Mouse (Mus musculus) neural tube, embryonic 13.5 days (tissue): ENCODE data around the gene Slc13a3. TPM values are rescaled to one million over a fixed set of nuclear protein-coding genes. Genes with fewer than 3 reads are reported as not detected.

Experiments used
- ATAC-seq: fragments of 200-750 bp; cut with Nextera tagmentation; 2 replicates; pipeline ENCODE4 v1.8.0; 2017; ENCODE audit warnings: low read depth, mild to moderate bottlenecking, moderate TSS enrichment, moderate library complexity
- H3K27ac ChIP-seq: fragments of 300-500 bp; sonication (generic); replicated peaks from 2 replicates; pipeline ENCODE4 v1.5.1; 2015; ENCODE audit warnings: moderate library complexity, mild to moderate bottlenecking, inconsistent platforms
- H3K27me3 ChIP-seq: fragments of 300-500 bp; sonication (generic); 2 replicates; pipeline ENCODE4 v1.6.1; 2015; ENCODE audit warnings: mild to moderate bottlenecking, inconsistent platforms
- H3K36me3 ChIP-seq: fragments of 300-500 bp; sonication (generic); 2 replicates; pipeline ENCODE4 v1.6.1; 2015; ENCODE audit warnings: mild to moderate bottlenecking, inconsistent platforms
- H3K4me1 ChIP-seq: fragments of 300-500 bp; sonication (generic); replicated peaks from 2 replicates; pipeline ENCODE4 v1.6.1; 2015; ENCODE audit warnings: inconsistent platforms
- H3K4me2 ChIP-seq: fragments of 300-500 bp; sonication (generic); 2 replicates; pipeline ENCODE4 v1.6.1; 2015; ENCODE audit warnings: inconsistent platforms, mild to moderate bottlenecking, moderate library complexity
- H3K4me3 ChIP-seq: fragments of 300-500 bp; sonication (generic); 2 replicates; pipeline ENCODE4 v1.5.1; 2015; ENCODE audit warnings: mild to moderate bottlenecking, inconsistent platforms
- H3K9ac ChIP-seq: fragments of 300-500 bp; sonication (generic); 2 replicates; pipeline ENCODE4 v1.6.1; 2015; ENCODE audit warnings: moderate library complexity, mild to moderate bottlenecking, inconsistent platforms
- H3K9me3 ChIP-seq: fragments of 300-500 bp; sonication (generic); 2 replicates; pipeline ENCODE4 v1.6.1; 2016; ENCODE audit warnings: inconsistent platforms
- WGBS: fragments of 180-500 bp; shearing (Covaris S2); methylation state at CpG from one replicate; pipeline ENCODE4 v1.1.7; 2015; 5-methylcytosine and 5-hydroxymethylcytosine counted together
- polyA plus RNA-seq: library from polyadenylated mRNA; unstranded; fragments of >200 nt; fragmentation: Nextera tagmentation; extraction: Ambion mirVana; gene quantifications from 2 replicates; pipeline ENCODE4 v1.2.1, GENCODE M21; 2015

The Slc13a3 gene
- polyA plus RNA-seq, 1 experiment from 2014 or later: 1.0 TPM

DNA sequence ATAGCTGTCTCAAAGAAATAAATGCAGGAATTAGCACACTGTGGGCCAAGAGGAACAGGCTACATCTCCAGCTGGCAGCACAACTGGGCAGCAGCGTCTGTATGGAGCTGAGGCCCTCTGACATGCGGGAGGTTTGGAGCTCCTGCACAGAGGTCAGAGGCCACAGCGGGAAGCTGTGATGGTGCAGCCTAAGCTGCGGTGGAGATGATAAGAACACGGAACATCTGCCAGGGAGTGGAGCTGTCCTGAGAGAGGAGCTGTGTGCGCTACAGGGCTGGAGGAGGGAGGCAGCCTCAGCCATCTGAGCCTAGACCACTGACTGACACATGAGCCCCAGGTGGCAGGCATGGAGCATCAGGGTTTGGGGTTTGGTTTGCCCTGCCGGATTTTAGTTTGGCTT is 44.3 kb downstream of the Slc13a3 start:
- Histone ChIP-seq H3K36me3 (no peaks in the 10 kb centered on the region), H3K4me1 (no peaks in the 10 kb centered on the region), H3K9ac (no peak overlapping the region), H3K4me3 (no peak overlapping the region), H3K9me3 (no peaks in the 10 kb centered on the region), H3K27ac (no peak overlapping the region; the same call in 1 of the 2 replicates), H3K4me2 (no peak overlapping the region), H3K27me3 (no peaks in the 10 kb centered on the region)
- ATAC-seq: no peak
- 64% methylated on average over 7 of the region's 7 CpGs for WGBS

DNA sequence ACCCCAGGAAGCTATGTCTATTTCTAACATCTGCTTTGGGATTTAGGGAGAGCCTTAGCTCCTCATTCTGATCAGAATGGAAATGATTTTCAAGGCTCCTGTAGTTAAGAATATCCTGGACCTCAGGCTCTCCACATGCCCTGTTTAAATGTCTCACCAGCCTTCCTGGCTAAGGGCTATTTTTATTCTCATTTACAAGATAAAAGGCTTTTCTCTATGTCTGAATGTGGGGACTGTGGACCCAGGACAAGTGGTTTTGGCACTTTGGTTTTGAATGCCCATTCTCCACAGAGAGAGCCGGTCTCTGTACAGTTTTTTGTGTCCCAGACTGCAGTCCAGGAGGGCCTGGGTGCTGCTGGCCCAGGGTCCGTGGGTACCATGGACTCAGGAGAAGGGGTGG is 52.8 kb downstream of the Slc13a3 start:
- ATAC-seq: no peak
- Histone ChIP-seq H3K4me2 (no peak overlapping the region), H3K36me3 (no peaks in the 10 kb centered on the region), H3K9me3 (no peaks in the 10 kb centered on the region), H3K27me3 (no peaks in the 10 kb centered on the region), H3K4me1 (peaks cover 39% of the 10 kb centered on the region), H3K27ac (peak overlapping the region; percentile 46), H3K4me3 (no peak overlapping the region), H3K9ac (no peak overlapping the region)
- WGBS: 48% methylated on average over 2 of the region's 2 CpGs

DNA sequence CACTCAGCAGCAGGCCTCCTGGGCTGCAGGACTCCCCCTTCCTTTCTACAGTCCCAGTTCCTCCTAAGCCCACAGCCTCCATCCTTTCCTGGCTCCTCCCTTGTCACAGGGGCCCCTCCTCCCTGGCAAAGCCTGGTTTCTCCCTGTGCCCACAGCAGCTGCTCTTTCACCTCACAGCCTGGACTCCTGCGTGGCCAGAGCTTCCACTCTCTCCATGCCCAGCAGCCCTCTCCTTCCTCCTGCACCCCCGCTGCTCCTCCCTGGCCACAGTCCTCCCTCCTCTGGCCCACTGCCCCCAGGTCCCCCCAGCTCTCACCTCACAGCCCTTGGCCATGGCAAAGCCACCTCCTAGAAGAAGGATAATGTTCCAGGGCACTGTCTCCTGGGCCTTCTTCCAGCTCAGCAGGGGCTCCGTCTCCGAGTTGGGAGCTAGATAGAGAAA is 53.3 kb downstream of the Slc13a3 start:
- no peaks in the 10 kb centered on the region for H3K27me3 ChIP-seq
- H3K4me1 ChIP-seq: peaks cover 40% of the 10 kb centered on the region
- no peak overlapping the region for H3K4me3 ChIP-seq
- H3K9me3 ChIP-seq: no peaks in the 10 kb centered on the region
- H3K9ac ChIP-seq: 0 out of 2 replicates have a peak overlapping the region, but pooled peaks have one; percentile 3
- no peak for ATAC-seq
- WGBS: 66% methylated on average over 4 of the region's 4 CpGs
- H3K27ac ChIP-seq: peak overlapping the region; percentile 46
- H3K4me2 ChIP-seq: no peak overlapping the region
- no peaks in the 10 kb centered on the region for H3K36me3 ChIP-seq

DNA sequence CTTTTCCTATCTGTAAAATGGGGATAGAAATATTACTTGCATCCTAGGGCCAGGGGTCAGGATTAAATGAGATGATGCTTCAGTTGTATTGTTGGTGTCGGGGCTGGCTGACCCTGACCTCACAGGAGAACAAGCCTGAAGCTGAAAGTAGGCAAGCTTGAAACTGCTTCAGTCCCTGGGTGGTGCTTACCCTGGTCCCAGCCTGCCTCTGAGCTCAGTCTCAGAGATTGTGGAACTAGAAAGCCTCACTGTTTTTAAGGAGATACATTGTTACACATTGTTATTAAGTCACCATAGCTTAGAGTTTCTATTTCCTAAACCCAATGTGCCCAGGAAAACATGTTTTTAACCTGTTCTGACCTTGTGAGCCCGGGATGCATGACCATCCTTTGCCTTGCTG is 54.5 kb downstream of the Slc13a3 start:
- H3K27me3 ChIP-seq: no peaks in the 10 kb centered on the region
- no peak overlapping the region for H3K27ac ChIP-seq
- no peak overlapping the region for H3K4me2 ChIP-seq
- H3K4me1 ChIP-seq: peaks cover 50% of the 10 kb centered on the region
- no peak overlapping the region for H3K9ac ChIP-seq
- no peaks in the 10 kb centered on the region for H3K36me3 ChIP-seq
- no peaks in the 10 kb centered on the region for H3K9me3 ChIP-seq
- H3K4me3 ChIP-seq: no peak overlapping the region
- 90% methylated on average over 2 of the region's 2 CpGs for WGBS
- ATAC-seq: no peak

DNA sequence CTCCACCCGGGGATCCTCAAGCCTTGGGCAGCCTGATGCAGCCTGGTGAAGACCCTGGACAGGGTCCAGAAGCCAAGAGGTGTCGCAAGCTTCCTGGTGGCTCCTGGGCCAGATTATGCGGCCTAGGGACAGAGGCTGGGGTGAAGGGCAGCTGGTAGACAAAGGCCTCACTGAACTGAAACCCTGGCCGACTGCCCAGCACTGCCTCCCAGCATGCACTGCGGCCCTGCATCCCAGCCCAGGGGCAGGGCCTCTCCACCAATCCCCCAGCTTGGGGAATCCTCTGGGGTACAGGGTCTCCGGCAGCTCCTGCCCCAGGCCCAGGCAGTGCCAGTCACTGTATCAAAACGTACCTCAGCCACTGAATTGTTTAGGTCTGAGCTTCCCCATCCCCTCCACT is 55.7 kb downstream of the Slc13a3 start:
- Histone ChIP-seq H3K9me3 (no peaks in the 10 kb centered on the region), H3K27ac (peak overlapping the region; percentile 67), H3K4me1 (peaks cover 50% of the 10 kb centered on the region), H3K4me3 (no peak overlapping the region), H3K4me2 (no peak overlapping the region), H3K27me3 (no peaks in the 10 kb centered on the region), H3K9ac (no peak overlapping the region), H3K36me3 (no peaks in the 10 kb centered on the region)
- ATAC-seq: peak; percentile 64; the same call in 1 of the 2 replicates
- 43% methylated on average over 7 of the region's 7 CpGs for WGBS

DNA sequence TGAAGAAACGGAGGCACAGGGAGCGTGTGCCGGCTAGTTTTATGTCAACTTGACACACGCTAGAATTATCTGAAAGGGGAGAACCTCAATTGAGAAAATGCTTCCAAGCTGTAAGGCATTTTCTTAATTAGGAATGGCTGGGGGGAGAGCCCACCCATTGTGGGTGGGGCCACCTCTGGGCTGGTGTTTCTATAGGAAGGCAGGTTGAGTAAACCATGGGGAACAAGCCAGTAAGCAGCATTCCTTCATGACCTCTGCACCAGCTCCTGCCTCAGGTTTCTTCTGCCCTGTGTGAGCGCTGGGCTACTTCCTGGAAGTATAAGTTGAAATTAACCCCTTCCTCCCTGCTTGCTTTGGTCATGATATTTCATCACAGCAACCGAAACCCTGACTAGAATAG is 57.2 kb downstream of the Slc13a3 start:
- no peaks in the 10 kb centered on the region for H3K27me3 ChIP-seq
- 73% methylated on average over 6 of the region's 6 CpGs for WGBS
- H3K9me3 ChIP-seq: no peaks in the 10 kb centered on the region
- ATAC-seq: no peak
- H3K27ac ChIP-seq: no peak overlapping the region
- H3K9ac ChIP-seq: no peak overlapping the region
- no peak overlapping the region for H3K4me2 ChIP-seq
- no peaks in the 10 kb centered on the region for H3K36me3 ChIP-seq
- peaks cover 50% of the 10 kb centered on the region for H3K4me1 ChIP-seq
- H3K4me3 ChIP-seq: no peak overlapping the region

DNA sequence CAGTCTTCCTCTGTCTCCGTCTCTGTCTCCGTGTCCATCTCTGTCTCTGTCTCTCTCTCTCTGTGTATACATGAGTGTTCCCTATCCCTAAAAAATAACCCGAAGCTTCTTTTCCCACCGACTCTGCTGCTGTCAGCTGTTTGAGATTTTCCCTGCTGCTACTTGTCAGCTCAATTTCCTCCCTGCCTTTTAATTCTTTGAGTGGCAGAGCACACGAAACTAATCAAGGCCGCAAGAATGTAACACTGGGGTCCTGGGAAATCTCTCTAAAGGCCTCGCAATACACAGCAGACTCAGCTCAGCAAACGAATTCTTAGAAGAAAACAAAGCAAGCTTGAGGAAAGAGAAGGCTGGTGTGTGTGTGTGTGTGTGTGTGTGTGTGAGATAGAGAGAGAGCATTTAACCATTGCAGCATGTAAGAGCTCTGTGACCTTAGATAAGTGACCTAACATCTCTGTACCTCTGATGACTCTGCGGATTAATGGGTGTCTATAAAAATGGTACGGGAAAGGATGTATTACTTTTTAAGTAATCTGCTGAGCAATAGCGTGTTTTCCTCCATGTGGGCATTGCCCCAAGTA is 57.8 kb downstream of the Slc13a3 start:
- H3K4me2 ChIP-seq: no peak overlapping the region
- WGBS: 66% methylated on average over 11 of the region's 11 CpGs

DNA sequence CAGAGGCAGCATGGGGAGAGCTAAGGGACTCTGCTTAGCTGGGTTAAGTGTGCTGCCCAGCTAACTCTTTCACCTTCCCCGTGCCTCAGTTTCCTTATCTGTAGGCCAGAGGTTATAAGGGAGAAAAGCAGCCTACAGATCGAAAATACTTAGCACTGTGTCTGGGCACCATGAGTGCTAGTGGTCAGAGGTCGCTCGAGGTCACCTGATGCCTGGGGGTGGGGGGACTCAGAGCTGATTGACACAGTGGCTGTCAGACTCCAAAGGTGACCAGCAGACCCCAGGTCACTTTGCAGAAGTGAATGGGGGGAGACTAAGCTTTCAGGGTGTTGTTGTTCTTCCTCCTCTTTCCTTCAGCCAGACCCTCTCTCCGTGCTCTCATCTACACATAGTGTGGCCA is 58.7 kb downstream of the Slc13a3 start:
- Histone ChIP-seq H3K9me3 (no peaks in the 10 kb centered on the region), H3K27ac (no peak overlapping the region; the same call in 1 of the 2 replicates), H3K27me3 (no peaks in the 10 kb centered on the region), H3K36me3 (no peaks in the 10 kb centered on the region), H3K4me1 (peaks cover 36% of the 10 kb centered on the region), H3K9ac (no peak overlapping the region), H3K4me3 (no peak overlapping the region), H3K4me2 (no peak overlapping the region)
- 87% methylated on average over 5 of the region's 5 CpGs for WGBS
- no peak for ATAC-seq

More for the DNA sequence above, 57.8 kb downstream of the Slc13a3 start:
- H3K9me3 ChIP-seq: no peaks in the 10 kb centered on the region
- peaks cover 45% of the 10 kb centered on the region for H3K4me1 ChIP-seq
- H3K27me3 ChIP-seq: no peaks in the 10 kb centered on the region
- no peak overlapping the region; the same call in 1 of the 2 replicates for H3K27ac ChIP-seq
- no peak for ATAC-seq
- H3K4me3 ChIP-seq: no peak overlapping the region
- no peaks in the 10 kb centered on the region for H3K36me3 ChIP-seq
- H3K9ac ChIP-seq: no peak overlapping the region

DNA sequence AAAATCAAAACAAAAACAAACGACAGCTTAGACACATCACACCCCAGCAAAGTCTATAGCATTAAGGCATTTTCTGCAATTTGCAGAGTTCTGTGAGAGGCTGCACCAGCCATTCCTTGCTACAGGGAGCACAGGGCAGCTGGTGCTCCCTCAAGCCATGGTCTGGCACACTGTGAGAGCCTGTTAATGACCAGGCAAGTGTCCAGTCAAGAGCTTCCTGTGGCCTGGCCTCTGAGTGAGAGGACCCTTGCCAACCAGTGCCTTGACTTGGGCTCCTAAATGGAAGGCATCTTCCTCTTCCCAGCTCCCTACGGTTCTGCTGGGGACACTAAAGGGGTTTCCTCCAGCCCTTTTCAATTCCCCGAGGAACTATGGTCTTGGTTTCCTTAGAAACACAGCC is 59.1 kb downstream of the Slc13a3 start:
- Histone ChIP-seq H3K9me3 (no peaks in the 10 kb centered on the region), H3K4me1 (peaks cover 34% of the 10 kb centered on the region), H3K9ac (no peak overlapping the region), H3K27ac (no peak overlapping the region), H3K4me3 (no peak overlapping the region), H3K4me2 (no peak overlapping the region), H3K36me3 (no peaks in the 10 kb centered on the region), H3K27me3 (no peaks in the 10 kb centered on the region)
- WGBS: 45% methylated on average over 3 of the region's 3 CpGs
- no peak for ATAC-seq

DNA sequence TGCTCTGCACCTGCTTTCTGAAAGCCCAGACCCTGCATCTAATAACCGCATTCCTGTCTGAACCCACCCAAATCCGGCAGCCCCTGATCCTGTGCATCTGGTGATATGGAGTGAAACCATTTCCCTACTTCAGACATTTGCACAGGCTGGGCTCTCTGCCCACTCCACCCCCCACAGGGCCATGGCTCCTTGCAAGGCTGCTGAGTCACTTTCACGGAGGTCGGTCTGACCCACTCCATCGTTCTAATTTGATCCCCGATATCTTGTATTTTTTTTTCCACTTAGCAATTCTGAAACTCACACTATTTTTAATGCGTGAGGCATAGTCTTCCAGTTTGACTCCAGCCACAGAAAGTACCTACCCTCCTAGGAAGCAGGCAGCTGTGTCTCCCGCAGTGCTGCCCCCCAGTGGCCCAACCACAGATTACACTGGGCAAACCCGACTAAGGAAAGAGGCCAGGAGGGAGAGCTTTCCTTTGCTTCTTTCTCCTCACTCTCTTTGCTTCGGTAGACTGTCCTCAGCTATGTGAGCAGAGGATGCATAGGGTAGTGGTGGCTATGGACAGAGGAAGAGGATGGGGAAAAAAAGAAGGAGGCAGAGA is 65.2 kb downstream of the Slc13a3 start:
- WGBS: 50% methylated on average over 10 of the region's 10 CpGs
- H3K4me3 ChIP-seq: no peak overlapping the region
- no peak overlapping the region for H3K27ac ChIP-seq
- no peaks in the 10 kb centered on the region for H3K4me1 ChIP-seq
- H3K9me3 ChIP-seq: no peaks in the 10 kb centered on the region
- peak; percentile 23; the same call in 1 of the 2 replicates for ATAC-seq
- no peaks in the 10 kb centered on the region for H3K36me3 ChIP-seq
- no peaks in the 10 kb centered on the region for H3K27me3 ChIP-seq
- no peak overlapping the region for H3K4me2 ChIP-seq
- H3K9ac ChIP-seq: no peak overlapping the region; the same call in 1 of the 2 replicates

DNA sequence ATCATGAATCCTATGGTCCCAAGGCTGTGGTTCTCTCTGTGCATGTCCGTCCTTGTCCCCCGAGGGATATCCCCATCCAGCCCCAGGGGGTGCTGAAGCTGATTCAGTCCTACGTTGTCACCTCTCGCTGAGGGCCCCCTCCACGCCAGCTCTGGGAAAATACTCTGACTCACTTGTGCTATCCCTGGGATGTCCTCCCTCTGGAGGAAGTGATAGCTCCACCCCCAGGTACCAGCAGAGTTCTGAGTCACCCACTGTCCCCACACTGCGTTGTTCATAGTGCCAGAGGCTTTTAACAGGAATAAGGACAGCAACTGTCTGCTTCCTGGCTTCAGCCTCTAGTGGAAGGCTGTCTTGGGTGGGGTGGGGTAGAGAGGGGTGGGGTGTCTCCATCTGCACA is 67.7 kb downstream of the Slc13a3 start:
- Histone ChIP-seq H3K36me3 (no peaks in the 10 kb centered on the region), H3K27me3 (no peaks in the 10 kb centered on the region), H3K4me3 (no peak overlapping the region), H3K27ac (no peak overlapping the region), H3K9me3 (no peaks in the 10 kb centered on the region), H3K9ac (no peak overlapping the region), H3K4me1 (no peaks in the 10 kb centered on the region), H3K4me2 (no peak overlapping the region)
- 62% methylated on average over 6 of the region's 6 CpGs for WGBS
- no peak for ATAC-seq

DNA sequence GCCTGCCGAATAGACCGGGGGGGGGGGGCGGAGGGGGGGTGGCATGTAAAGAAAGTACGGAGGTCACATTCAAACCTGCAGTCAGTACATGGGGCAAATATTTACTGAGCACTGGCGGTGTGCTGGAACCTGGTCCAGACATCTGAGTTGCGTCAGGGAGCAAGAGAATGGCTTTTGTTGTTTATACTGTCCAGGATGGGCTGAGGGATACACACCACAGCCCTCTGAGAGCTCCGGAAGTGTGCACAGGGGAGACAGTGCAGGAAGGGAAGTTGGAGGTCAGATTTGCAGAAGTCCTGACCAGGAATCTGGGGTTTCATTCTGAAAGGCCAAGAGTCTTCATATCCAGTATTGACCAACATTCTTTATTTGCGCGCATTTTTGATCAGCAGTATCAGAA is 68.1 kb downstream of the Slc13a3 start:
- Histone ChIP-seq H3K27ac (no peak overlapping the region), H3K9me3 (no peaks in the 10 kb centered on the region), H3K27me3 (no peaks in the 10 kb centered on the region), H3K36me3 (no peaks in the 10 kb centered on the region), H3K4me3 (no peak overlapping the region), H3K9ac (no peak overlapping the region), H3K4me1 (no peaks in the 10 kb centered on the region), H3K4me2 (no peak overlapping the region)
- 75% methylated on average over 9 of the region's 9 CpGs for WGBS
- no peak for ATAC-seq
